Mouse (Mus musculus): ENCODE data around the gene Abhd5. TPM values are rescaled to one million over a fixed set of nuclear protein-coding genes. Genes with fewer than 3 reads are reported as not detected.

Abhd5 gene
- 21.1 to 26.9 TPM (median 23.6 TPM) in 4 replicates for total RNA-seq (2023; ENCODE audit: inconsistent age)

DNA sequence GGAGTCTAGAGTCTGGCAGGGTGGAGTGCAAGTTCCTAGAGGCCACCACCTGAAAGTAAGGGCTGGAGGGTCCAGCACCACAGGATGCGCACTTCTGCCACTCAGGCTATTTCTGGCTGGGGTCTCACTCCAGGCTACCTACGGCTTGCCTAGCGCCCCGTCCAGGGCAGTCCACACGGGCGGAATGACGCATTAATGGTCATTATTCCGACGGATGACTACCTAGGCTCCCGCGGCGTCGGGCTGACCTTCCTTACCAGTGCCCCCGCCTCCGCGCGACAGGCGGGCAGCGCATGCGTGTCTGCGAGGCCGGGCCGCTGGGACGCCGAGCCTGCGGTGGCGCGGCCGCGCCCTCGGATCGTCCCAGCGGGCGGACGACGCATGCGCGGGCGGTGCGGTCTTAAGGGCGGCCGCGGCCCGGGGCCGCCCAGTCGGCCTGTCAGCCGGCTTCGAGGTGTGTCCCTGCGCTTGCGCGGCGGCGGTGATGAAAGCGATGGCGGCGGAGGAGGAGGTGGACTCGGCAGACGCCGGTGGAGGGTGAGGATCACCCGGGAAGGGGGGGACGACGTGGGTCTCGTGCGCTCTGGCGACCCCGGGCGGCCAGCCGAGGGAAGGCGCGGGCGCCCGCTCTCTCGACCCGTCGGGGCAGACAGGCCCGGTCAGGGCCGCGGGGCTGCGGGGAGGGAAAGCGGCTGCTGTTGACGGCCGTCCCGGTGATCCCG is at the start of gene Abhd5:
Gene Abhd5 (plus strand): TSS at position 306 of the 722 bp plus-strand sequence.

Other genes starting within 250 kb of the Abhd5 start
- 62.7 to 78.6 TPM (median 72.3 TPM) in 4 replicates for gene Snrk, start 234.3 kb upstream of the Abhd5 start, total RNA-seq (2023; ENCODE audit: inconsistent age)
- 12.4 to 18.7 TPM (median 16.2 TPM) in 4 replicates for gene Ano10, start 57.2 kb upstream of the Abhd5 start, total RNA-seq (2023; ENCODE audit: inconsistent age)

Measured in B cell, adult (primary cell).